In genomic region chr19:50422928-50423327, GRCm38 (mm10) we compare ENCODE assay signal across 16 mouse cellular contexts.
DNase-seq lines count a peak whose midpoint lies in the region; ATAC-seq and TF ChIP-seq lines count a peak whose summit lies in the region.
"Had no signal": no experiment of that assay in that cellular context is flagged by ENCODE, and none has a peak within 500 bp of the region (broad histone marks: within the 10 kb centered on the region; RNA-seq: fewer than 3 reads in every experiment).

No protein-coding gene starts in this region.

- no peaks in the 10 kb centered on the region for H3K36me3 ChIP-seq in lung, embryonic 14.5 days (ENCODE audit: insufficient read depth)
- H3K36me3 ChIP-seq: forebrain, embryonic 15.5 days; heart, embryonic 13.5 days; hindbrain, embryonic 10.5 days had no signal

- no peak overlapping the region for H3K4me2 ChIP-seq in lung, embryonic 14.5 days
- H3K4me2 ChIP-seq: forebrain, embryonic 15.5 days; heart, embryonic 13.5 days; midbrain, embryonic 11.5 days had no signal

- 78% methylated on average over 1 of the region's 1 CpGs for WGBS in cerebellum, adult 2 months
- 68% methylated on average over 1 of the region's 1 CpGs for WGBS in lung, embryonic 14.5 days

- TF ChIP-seq POLR2A in cerebellum, adult 2 months (IDR thresholded peaks at IDR 0.05; ENCODE audit: borderline replicate concordance, insufficient read depth, low read length), result no peak
- TF ChIP-seq POLR2A in cortical plate, adult 2 months (IDR thresholded peaks at IDR 0.05; ENCODE audit: extremely low read depth, insufficient read depth, low read length), result no peak

- no peaks in the 10 kb centered on the region for H3K27me3 ChIP-seq in cerebellum, adult 2 months (ENCODE audit: control insufficient read depth, insufficient read depth, low read length)
- H3K27me3 ChIP-seq in lung, embryonic 14.5 days (ENCODE audit: insufficient read depth, low read length), result no peaks in the 10 kb centered on the region
- H3K27me3 ChIP-seq: forebrain, embryonic 15.5 days; heart, embryonic 13.5 days had no signal

- 0 out of 2 replicates have a peak, but pooled peaks have one; percentile 13 for TF ChIP-seq CTCF in cerebellum, adult 2 months (IDR thresholded peaks at IDR 0.05; ENCODE audit: borderline replicate concordance, insufficient read depth, low read depth, low read length)
- TF ChIP-seq CTCF in lung, embryonic 14.5 days (IDR thresholded peaks at IDR 0.05; ENCODE audit: low read depth), result peak; percentile 46
- TF ChIP-seq CTCF in cortical plate, adult 2 months (IDR thresholded peaks at IDR 0.05; ENCODE audit: extremely low read depth, insufficient read depth, low read length), result 0 out of 2 replicates have a peak, but pooled peaks have one; percentile 15

- no peak overlapping the region for H3K27ac ChIP-seq in cerebellum, adult 2 months (ENCODE audit: insufficient read depth, low read length)
- no peak overlapping the region for H3K27ac ChIP-seq in lung, embryonic 14.5 days (ENCODE audit: low read depth)
- no peak overlapping the region for H3K27ac ChIP-seq in cortical plate, adult 2 months (ENCODE audit: insufficient read depth, low read length)
- H3K27ac ChIP-seq: forebrain, embryonic 15.5 days; heart, embryonic 13.5 days; hindbrain, embryonic 10.5 days had no signal

- H3K4me3 ChIP-seq in cerebellum, adult 2 months (replicated peaks; ENCODE audit: insufficient read depth, low read depth, low read length), result no peak overlapping the region
- no peak overlapping the region for H3K4me3 ChIP-seq in lung, embryonic 14.5 days (ENCODE audit: low read depth, low read length)
- no peak overlapping the region for H3K4me3 ChIP-seq in cortical plate, adult 2 months (ENCODE audit: insufficient read depth, low read length)
- H3K4me3 ChIP-seq: forebrain, embryonic 15.5 days; heart, embryonic 13.5 days; hindbrain, embryonic 10.5 days had no signal

- no peak for ATAC-seq in lung, embryonic 14.5 days (ENCODE audit: insufficient read depth)
- ATAC-seq: forebrain, embryonic 15.5 days had no signal

- H3K9me3 ChIP-seq in lung, embryonic 14.5 days (ENCODE audit: low read depth, low read length), result no peaks in the 10 kb centered on the region
- H3K9me3 ChIP-seq: forebrain, embryonic 15.5 days; heart, embryonic 13.5 days; hindbrain, embryonic 10.5 days had no signal

- no peaks in the 10 kb centered on the region for H3K4me1 ChIP-seq in cerebellum, adult 2 months (ENCODE audit: control insufficient read depth, insufficient read depth, low read length)
- H3K4me1 ChIP-seq in lung, embryonic 14.5 days (ENCODE audit: insufficient read depth), result no peaks in the 10 kb centered on the region
- peaks cover 2% of the 10 kb centered on the region; the same call in 1 of the 2 replicates for H3K4me1 ChIP-seq in cortical plate, adult 2 months (ENCODE audit: control insufficient read depth, insufficient read depth, low read length)

- no peak for DNase-seq in cerebellum, adult 2 months
- no peak for DNase-seq in cerebellum, adult 8-10 months
- DNase-seq in kidney, adult 18-20 months, result peak; percentile 8
- DNase-seq in kidney, adult 11 months, result no peak
- peak; percentile 31 for DNase-seq in lung, embryonic 14.5 days
- DNase-seq in lung, postnatal 10 days, result no peak
- DNase-seq in layer of hippocampus, adult 11-12 months (ENCODE audit: low spot score), result no peak
- DNase-seq: gastrocnemius, postnatal 14 days; lung, postnatal 14 days; right cerebral cortex, postnatal 14 days; thymus, adult 2 months had no signal

- H3K9ac ChIP-seq in lung, embryonic 14.5 days, result no peak overlapping the region
- H3K9ac ChIP-seq: forebrain, embryonic 15.5 days; heart, embryonic 13.5 days had no signal

Comparison
In these comparisons a context has a peak if more than half of its experiments do, and no peak if none do; other contexts are left out.
1. DNase-seq: peak in kidney, adult 18-20 months (single experiment) and lung, embryonic 14.5 days (single experiment); none in cerebellum, adult 2 months (0 of 2), cerebellum, adult 8-10 months (single experiment), kidney, adult 11 months (single experiment), lung, postnatal 10 days (single experiment) and layer of hippocampus, adult 11-12 months (single experiment).
2. Peak in every context shown above with its lines, with median percentiles within 50 percentile points of each other: CTCF ChIP-seq.